Mouse (Mus musculus) G1E-ER4 (cell line): ENCODE measurements around the gene Fgfr2. TPM values are rescaled to one million over a fixed set of nuclear protein-coding genes. Genes with fewer than 3 reads are reported as not detected.

Source experiments
- GATA1 ChIP-seq: IDR thresholded peaks from one replicate; pipeline ENCODE4 v1.8.0; 2012; ENCODE audit warnings: low read length, inconsistent platforms
- polyA plus RNA-seq: library from polyadenylated mRNA; stranded (reverse); fragments of >175 nt; gene quantifications from 2 replicates; pipeline ENCODE4 v1.2.3, GENCODE M21; 2012

Fgfr2 gene
- polyA plus RNA-seq, 1 experiment: not detected

- no peak for TF ChIP-seq GATA1
These were observed 2138.9 kb downstream of the Fgfr2 start for GRCm38 (mm10) chr7:130984294-130984693.

GRCm38 (mm10) chr7:130982881-130983280 lies 2140.3 kb downstream of the Fgfr2 start:
- no peak for TF ChIP-seq GATA1

- no peak for TF ChIP-seq GATA1
These were observed 2140.8 kb downstream of the Fgfr2 start for GRCm38 (mm10) chr7:130982371-130982770.

GRCm38 (mm10) chr7:130980130-130980529 lies 2143.0 kb downstream of the Fgfr2 start:
- TF ChIP-seq GATA1: no peak

GRCm38 (mm10) chr7:130978545-130978944 lies 2144.6 kb downstream of the Fgfr2 start:
- no peak for TF ChIP-seq GATA1

GRCm38 (mm10) chr7:130977794-130978521 lies 2145.2 kb downstream of the Fgfr2 start:
- TF ChIP-seq GATA1: no peak

- no peak for TF ChIP-seq GATA1
These were observed 2146.7 kb downstream of the Fgfr2 start for GRCm38 (mm10) chr7:130976305-130976935.

- TF ChIP-seq GATA1: no peak
These were observed 2150.4 kb downstream of the Fgfr2 start for GRCm38 (mm10) chr7:130972767-130973166.

GRCm38 (mm10) chr7:130969507-130969906 lies 2153.6 kb downstream of the Fgfr2 start:
- TF ChIP-seq GATA1: no peak

GRCm38 (mm10) chr7:130969076-130969475 lies 2154.1 kb downstream of the Fgfr2 start:
- TF ChIP-seq GATA1: no peak

- no peak for TF ChIP-seq GATA1
These were observed 2154.6 kb downstream of the Fgfr2 start for GRCm38 (mm10) chr7:130968537-130968936.

GRCm38 (mm10) chr7:130967901-130968300 lies 2155.2 kb downstream of the Fgfr2 start:
- no peak for TF ChIP-seq GATA1

GRCm38 (mm10) chr7:130966876-130967275 lies 2156.3 kb downstream of the Fgfr2 start:
- no peak for TF ChIP-seq GATA1

GRCm38 (mm10) chr7:130966451-130966850 lies 2156.7 kb downstream of the Fgfr2 start:
- no peak for TF ChIP-seq GATA1

GRCm38 (mm10) chr7:130965909-130966365 lies 2157.2 kb downstream of the Fgfr2 start:
- no peak for TF ChIP-seq GATA1

- no peak for TF ChIP-seq GATA1
These were observed 2157.8 kb downstream of the Fgfr2 start for GRCm38 (mm10) chr7:130965396-130965795.

GRCm38 (mm10) chr7:130964686-130965085 lies 2158.5 kb downstream of the Fgfr2 start:
- no peak for TF ChIP-seq GATA1

GRCm38 (mm10) chr7:130961429-130961828 lies 2161.7 kb downstream of the Fgfr2 start:
- TF ChIP-seq GATA1: no peak
